Mouse (Mus musculus) layer of hippocampus, postnatal 14 days (tissue): ENCODE measurements around the gene Ilf3. TPM values are rescaled to one million over a fixed set of nuclear protein-coding genes. Genes with fewer than 3 reads are reported as not detected.
"Not testable (repeated sequence)": the region's sequence is repeated elsewhere in the genome, so short reads cannot be mapped to it uniquely, and the experiment has no call there.

Source experiments
- DNase-seq, 2 experiments: peaks; one replicate each; pipeline ENCODE4 v3.0.0; 2021 to 2022; ENCODE audit warnings: low spot score in 2 of 2, mixed read lengths in 1 of 2
- long read RNA-seq, 2 experiments: library from polyadenylated mRNA; stranded (forward); transcript quantifications; one replicate each; pipeline ENCODE4 v2.0.0; 2021
- total RNA-seq, 2 experiments: library from RNA; stranded (reverse); gene quantifications; 2 replicates each; pipeline ENCODE4 v1.2.3; 2021

Gene Ilf3
- 10 to 100 TPM; 78.1 to 91.5 TPM for total RNA-seq
- long read RNA-seq, experiment 1, partial matches to known transcripts, result 9 of 18 reads
- long read RNA-seq, experiment 1, other reads (novel, unspliced or antisense), result 4 of 18 reads
- long read RNA-seq, experiment 2, partial matches to known transcripts, result 9 of 21 reads
- long read RNA-seq, experiment 2, other reads (novel, unspliced or antisense), result 5 of 21 reads

DNA sequence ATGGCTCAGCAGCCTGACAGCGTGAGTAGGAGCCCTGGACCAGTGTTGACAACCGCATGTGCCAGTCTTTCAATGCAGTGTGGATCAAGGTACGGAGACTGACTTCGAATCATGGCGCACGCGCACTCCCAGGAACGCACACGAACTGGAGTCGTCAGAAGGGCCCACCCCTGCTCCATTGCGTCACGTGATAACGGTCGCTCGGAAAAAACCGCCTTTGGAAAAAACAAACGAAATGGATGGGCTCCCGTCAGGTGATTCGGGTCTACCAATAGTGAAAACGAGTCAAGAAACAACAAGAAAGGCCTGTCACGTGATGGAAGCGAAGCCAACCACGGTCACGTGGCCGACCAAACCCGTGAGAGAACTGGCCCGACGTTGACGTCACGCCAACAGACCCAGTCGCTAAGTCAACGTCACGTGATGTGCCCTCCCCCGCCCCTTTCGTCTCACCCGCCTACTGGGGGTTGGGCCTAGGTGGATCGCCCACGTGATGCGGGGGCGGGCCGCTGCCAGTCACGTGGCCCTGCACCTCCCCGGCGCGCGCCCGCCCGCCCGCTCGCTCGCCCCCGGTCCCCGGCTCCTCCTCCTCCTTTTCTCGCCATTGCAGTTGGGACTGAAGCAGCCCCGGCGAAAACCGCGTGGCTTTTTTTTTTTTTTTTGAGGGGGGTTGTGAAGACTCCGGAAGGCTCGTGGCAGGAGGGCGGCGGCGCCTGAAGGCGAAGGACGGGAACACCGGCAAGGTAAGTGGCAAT is at the start of gene Ilf3:
Ilf3 (plus strand) TSS at position 515 of the 755 bp plus-strand sequence.
- DNase-seq, result peak; percentile 100

DNA sequence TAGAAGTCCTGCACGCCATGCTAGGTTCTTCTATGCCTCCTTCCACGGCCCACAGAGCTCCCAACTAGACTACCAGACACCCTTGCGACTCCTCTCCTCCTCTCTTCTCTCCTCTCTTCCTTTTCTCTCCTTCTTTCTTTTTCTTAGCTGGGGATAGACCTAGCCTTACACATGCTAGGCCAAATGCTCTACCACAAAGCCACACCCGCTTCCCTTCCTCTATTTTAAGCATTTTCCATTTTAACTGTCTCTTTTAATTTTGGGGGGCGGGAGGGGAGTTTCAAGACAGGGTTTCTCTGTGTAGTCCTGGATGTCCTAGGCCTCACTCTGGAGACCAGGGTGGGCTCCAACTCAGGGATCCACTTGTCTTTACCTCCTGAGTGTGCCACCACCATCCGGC is 48.9 kb upstream of the Ilf3 start:
- no peak for DNase-seq

DNA sequence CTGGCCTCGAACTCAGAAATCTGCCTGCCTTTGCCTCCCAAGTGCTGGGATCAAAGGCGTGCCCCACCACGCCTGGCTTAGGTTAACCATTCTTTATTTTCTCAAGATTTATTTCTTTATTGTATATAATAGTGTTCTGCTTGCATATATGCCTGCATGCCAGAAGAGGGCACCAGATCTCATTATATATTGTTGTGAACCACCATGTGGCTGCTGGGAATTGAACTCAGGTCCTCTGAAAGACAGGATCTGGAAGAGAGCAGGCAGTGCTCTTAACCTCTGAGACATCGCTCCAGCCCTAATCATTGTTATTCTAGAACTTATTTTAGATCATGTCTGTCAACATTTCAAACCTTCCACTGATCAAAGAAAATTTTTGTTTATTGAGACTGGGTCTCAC is 48.2 kb upstream of the Ilf3 start:
- DNase-seq, result no peak

DNA sequence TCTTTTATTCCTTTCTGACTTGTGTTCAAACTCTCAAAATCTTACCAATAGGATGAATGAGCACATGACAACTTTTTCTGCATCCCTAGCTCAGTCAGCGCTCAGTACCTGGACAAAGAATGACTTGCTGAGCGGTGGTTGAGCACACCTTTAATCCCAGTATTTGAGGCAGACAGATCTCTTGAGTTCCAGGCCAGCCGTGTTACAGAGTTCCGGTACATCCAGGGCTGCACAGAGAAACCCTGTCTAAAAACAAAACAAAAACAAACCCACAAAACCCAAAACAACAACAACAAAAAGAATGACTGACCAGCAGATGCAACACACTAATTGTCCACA is 47.4 kb upstream of the Ilf3 start:
- no peak for DNase-seq

DNA sequence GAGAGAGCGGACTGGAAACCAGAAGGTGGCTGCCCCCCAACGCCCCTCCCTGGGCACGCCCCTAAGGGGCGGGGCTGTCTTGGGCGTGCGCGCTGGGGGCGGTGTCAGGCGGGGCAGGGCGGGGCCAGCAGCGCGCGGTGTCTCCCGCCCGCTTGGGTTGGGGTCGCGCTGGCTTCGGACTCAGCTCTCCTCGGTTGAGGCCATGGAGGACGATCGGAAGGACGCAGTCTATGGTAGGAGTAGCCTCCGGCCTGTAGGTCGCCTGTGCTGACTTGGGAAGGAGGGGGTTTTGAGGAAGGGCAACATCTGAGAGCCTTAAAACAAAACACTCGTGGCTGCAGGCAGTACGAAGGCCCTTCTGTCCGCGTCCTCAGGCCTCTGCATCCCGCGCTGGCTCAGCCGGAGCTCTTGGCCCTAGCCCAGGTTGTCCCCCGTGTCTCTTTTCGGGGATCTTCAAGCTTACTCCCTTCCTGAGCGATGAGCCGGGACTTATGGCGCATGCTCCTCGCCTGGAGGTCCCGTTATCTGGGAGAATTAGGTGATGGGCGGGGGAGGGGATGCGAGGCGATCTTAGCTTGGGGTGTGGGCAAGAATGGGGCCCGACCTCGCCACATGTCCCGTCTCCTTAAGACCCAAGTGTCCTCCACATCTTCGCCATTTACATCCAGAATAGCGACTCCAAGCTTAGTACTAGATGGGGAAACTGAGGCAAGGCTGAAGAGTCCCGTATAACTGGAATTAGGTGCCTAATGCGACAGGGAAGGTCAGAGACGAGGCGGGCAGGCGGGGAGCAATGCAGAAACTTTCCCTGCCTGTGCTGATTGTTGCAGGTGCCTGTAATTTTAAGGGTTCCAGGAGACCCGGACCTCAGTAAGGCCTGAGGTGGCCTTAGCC is 46.8 kb upstream of the Ilf3 start, which contains the start of gene Slc44a2:
Slc44a2 (plus strand) TSS at position 80 of the 894 bp plus-strand sequence.
- peak; percentile 72 to 75 for DNase-seq

DNA sequence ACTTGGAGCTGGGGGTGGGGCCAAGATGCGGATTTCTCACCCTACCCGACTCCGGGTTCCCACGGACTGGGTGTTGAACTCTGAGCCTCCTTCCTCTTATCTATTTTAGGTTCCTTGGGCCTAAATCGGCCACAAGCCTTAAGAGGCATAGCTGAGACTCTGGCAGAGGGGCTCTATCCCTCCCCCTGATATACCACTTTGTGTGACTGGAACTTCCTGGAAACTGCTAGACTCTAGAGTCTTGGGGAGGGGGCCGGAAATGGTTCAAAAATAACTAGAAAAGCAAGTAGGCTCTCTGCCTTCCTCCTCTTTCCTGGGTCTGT is 46.2 kb upstream of the Ilf3 start:
- DNase-seq, result peak; percentile 12 to 39

DNA sequence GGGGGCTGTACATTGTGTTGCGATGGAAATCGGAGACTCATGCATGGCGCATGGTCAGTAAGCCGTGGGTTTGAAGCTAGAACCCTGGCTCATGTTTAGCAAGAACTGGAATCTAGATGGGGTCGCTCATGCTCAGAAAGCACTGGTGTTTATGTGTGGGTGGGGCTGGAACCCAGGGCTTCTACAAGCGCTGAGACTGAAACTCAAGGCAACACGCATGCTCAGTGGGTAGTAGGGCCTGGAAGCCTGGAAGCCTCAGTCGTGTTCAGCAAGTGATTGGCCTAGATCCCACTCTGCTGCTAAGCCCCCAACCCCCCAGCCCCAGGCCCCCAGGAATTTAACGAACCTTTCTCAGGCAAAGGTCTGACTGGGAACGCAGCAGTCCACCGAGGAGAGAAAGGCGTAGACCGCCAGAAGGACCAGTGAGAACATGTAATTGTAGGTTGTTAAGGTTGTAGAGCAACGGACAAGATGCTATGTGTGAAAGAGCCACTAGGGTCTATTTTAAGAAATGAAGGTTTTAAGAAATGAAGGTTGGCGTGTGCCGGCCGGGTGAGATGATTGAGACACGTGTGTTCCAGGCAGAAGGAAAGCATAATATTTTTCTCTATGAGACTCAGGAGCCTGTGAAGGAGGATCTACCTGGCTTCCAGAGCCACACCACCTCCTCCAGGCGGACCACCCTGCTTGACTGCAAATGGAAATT is 45.3 kb upstream of the Ilf3 start:
- no peak for DNase-seq

DNA sequence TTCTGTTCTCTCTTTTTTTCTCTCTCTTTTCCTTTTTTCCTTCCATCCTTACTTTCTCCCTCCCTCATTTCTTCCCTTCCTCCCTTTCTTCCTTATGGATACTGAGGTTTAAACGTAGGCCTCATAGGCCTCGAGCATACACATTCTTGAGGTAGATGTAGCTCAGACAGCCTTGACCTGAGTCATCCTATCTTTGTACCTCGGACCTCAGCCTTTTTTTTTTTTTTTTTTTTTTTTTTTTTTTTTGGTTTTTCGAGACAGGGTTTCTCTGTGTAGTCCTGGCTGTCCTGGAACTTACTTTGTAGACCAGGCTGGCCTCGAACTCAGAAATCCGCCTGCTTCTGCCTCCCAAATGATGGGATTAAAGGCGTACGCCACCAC is 44.8 kb upstream of the Ilf3 start:
- DNase-seq, result not testable (repeated sequence)

DNA sequence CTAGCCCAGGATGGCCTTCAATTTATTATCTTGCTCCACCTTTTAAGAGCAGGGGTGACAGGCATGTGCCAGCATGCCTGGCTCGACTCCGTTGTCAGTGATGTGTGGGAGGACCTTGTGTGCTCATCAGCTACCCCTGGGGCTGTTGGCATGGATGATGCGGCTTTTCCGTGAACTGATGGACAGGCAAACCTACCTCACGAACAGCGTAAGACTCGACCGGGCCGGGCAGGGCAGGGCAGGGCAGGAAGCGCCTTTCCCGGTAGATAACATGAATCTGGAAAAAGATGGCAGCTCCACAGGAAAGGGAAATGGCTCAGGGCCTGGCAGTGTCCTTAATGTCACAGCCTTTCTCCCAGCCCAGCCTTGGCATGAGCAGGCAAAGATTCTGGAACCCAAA is 43.4 kb upstream of the Ilf3 start:
- no peak for DNase-seq

DNA sequence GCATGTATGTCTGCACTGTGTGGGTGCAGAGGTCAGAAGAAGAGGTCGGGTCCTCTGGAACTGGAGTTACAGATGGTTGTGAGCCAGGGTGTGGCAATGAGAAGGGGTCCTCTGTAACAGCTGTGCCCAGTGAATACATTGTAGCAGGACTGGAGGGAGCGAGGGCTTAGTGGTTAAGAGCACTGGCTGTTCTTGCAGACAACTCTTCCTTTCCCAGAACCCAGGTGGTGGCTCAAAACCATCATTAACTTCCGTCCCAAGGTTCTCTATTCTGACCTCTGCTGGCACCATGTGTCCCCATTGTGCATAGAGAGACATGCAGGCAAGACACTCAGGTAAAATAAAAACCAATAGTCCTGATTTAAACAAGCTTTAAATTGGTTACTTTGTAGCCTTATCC is 40.1 kb upstream of the Ilf3 start:
- DNase-seq, result no peak

DNA sequence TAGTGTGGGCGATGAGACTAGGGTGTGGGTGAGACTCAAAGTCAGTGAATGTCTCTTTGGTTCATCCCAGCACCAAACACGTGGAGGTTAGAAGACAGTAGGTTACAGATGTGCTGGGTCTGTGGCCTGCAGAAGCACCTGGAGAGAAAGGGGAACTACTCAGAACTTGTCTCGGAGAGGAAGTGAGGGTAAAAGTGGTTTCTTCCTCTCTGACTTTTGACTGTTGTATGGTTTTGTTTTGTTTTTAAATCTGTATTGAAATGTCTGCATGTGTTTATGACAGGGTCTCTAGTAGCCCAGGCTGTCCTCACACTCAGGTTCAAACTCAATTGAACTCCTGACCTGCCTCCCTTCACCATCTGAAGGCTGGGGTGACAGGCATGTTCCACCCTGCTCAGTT is 39.6 kb upstream of the Ilf3 start:
- no peak for DNase-seq

DNA sequence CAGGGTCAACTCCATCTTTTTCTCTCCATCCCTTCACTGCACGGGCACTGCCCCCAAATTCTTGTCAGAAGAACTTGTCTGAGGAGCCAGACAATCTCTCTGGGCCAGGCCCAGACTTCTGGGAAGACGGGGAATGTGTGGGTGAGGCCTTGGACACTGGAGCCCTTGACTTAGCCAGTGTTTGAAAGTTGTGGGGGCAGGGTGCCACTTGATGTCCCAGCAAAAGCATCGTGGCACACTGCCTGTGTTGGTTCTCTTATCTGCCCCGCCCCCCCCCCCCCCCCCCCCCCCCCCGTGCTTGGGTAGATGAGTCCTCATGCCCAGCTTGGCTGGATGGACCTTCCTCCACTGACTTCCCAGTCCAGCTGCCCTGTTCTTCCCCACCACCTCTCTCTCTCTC is 38.6 kb upstream of the Ilf3 start:
- DNase-seq, result no peak

DNA sequence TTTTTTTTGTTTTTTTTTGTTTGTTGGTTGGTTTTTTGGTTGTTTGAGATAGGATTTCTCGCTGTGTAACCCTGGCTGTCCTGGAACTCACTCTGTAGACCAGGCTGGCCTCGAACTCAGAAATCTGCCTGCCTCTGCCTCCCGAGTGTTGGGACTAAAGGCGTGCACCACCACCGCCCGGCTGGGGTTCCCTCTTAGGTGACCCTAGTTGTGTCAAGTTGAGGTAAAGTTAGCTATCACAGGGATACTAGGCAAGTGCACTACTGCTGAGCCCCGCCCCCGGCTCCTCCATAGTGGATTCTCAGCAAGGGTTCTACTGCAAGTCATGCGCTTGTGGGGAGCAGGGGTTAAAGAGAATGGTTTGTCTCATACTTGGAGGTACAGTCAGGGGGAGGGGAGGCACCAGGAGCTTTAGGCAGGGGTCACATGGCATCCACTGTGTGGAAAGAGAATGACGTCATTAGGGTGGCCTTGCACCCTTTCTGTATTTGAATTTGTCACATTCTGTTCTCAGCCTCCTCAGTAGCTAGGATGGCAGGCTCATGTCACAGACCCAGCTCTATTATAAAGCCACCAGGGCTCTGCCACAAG is 37.9 kb upstream of the Ilf3 start:
- DNase-seq, result no peak

DNA sequence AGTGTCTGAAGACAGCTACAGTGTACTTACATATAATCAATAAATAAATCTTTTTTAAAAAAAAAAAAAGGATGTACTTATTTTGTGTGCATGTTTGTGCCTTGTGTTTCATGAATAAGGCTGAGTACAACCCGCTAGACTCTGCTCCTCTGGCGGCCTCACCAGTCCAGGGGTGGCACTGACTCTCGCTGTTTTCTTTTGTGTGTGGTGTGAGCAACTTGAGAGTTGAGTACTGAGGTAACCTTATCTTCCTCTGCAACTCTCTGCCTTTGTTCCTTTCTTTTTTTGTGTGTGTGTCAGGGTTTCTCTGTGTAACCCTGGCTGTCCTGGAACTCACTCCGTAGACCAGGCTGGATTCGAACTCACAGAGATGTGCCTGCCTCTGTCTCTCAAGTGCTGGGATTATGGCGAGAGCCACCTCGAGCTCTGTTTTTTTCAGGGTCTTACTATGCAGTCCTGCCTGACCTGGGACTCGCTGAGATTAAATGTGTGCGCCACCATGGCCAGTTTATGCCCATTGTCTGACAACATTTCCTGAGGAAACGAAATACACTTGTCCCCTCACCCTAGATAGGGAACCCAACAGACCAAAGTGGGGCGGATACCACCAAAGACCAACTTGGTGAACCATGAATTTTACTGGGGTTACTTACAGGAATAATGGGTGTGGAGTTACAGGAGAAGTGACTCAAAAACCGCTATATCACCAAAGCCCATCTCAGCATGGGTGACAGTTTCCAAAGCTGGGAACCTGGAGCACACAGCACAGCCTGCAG is 36.1 kb upstream of the Ilf3 start:
- DNase-seq, result no peak

DNA sequence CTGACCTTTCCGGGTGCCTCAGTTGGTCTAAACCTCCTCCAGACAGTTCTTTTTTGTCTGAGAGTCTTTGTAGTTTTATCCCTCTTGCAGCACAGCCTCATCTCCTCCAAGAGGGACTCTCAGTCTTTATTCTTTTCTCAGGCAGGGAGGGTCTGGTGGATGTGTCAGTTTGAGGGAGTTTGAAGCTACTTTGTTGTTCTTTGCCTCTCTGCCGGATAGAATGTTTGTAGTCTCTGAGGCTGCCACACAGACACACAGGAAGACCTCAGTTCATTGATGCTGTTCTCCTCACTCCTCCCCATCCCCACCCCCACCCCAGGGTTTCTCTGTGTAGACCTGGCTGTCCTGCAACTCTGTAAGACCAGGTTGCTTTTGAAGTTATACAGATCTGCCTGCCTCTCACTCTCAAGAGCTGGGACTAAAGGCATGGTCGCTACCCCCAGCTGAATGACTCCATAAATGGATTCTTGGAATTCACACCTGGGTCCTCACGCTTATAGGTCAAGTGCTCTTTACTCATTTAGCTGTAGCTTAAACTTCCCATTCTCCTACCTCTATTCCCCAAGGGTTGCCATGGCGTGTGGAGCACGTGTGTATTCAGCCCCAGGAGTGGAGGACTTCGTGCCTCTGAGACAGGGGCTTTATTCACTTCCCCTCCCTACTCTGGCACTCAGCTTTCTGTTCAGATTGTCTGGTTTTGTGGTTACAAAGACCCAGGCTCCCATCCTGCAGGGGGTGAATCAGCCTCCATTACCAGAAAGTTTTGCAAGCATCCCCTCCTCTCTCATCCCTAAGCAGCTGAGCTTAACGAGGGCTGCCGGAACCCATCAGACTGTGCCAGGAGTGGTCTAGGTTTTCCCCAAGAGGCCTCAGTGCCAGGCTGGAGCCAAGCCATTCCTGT is 35.3 kb upstream of the Ilf3 start:
- no peak for DNase-seq

DNA sequence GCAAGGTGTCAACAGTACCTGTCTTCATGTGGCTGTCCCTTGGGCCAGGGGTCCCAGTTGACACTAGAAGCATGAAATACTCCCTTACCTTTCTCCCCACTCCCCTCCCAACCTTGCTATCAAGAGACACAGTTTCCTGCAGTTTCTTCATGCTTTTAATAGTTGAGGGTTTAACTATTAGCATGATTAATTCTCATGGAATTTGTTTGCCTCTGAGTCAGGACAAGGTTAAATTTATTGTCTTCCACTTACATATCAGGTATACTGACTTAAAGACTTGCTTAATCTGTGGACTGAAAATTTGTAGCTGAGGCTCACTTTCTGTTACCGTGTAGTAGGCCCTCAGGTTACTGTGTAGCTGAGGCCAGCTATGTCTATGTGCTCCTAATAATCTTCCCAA is 34.1 kb upstream of the Ilf3 start:
- DNase-seq, result no peak

DNA sequence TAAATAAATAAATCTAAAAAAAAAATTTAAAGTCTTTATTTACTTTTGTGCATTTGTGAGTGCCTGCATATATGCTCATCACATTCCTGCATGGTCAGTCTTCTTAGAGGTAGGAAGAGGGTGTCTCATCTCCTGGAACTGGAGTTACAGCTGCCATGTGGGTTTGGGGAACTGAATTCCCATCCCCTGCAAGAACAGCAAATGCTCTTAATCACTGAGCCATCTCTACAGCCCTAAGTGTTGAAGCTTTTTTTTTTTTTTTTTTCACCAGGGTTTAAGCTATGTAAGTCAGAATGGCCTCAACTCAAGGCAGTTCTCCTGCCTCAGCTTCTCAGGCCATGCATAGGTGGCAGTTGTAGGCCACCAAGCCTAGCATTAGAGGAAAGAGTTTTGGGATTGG is 32.9 kb upstream of the Ilf3 start:
- DNase-seq, result no peak

DNA sequence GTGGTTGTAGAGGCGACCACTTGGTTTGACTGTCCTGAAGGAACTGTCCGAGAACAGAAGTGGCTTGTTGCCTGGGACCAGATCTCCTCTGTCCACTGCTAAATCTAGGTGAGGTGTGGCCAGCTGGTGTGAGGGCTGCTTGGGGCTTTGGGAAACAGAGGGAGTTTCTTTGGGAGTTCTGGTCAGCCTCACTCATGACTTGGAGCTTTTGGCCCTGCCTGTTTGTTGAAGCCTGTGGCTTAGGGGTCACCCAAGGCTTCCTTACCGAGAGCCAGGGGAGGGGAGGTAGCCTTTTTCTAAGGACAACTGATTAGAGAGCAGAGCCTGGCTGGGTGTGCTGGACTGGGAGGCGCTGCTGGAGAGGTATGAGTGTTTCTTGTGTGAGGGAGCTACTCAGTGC is 32.3 kb upstream of the Ilf3 start:
- DNase-seq, result no peak

DNA sequence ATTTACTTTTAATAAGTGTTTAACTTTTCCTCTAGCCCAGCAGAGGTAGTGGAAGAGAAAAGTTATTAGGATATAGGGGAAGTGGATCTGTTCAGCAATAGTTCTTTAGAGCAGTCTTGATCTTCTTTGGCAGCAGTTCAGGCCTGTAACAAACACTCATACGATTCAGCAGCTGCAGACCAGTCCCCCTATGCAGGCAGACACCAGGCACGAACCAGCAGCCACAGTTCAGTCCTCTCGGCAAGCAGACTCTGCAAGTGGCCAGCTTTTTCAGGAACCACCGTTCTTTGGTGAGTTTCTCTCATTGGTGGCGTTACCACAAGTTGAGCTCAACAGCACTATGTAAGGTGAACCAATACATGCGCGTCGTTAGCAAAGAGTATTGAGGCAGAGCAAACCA is 31.2 kb upstream of the Ilf3 start:
- DNase-seq, result no peak

DNA sequence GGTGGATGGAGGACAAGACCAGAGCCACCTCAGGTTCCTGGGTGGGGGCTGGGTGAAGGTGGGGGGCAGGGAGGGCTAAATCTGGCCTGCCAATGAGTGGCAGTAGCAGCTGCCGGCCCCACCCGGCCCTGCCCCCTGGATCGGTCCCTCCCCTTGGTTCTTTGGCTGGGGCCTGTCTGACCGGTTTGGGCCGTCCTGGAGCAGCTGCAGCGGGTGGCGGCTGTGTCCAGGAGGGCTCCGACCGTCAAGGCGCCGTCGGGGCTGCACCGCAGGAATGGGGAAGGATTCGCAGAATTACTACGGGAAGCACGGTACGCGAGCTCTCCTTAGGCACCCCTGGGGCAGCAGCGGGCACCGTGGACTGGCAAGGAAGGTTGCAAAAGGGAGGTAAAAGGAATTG is 30.0 kb upstream of the Ilf3 start:
- DNase-seq, result no peak
